Mouse (Mus musculus): ENCODE data around the gene Usp3.

DNA sequence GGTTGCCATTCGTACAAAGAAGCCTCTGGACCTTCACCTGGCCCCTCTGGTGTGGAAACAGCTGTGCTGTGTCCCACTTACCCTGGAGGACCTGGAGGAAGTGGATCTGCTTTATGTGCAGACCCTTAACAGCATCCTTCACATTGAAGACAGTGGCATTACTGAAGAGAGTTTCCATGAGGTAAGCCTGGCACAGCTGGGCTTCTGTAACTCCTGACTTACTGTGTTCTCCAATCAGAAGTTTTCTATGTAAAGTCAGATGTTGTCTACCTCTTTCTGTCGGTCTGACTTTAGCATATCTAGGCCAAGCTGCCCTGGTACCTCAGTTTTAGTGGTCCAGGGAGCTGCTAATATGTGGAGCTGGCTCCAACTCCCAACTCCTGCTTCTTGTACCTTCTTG, 91.7 kb downstream of the Usp3 start:
- TF ChIP-seq POLR2A (IDR thresholded peaks at IDR 0.05; ENCODE audit: control insufficient read depth, low read depth, low read length) (no peak), CTCF (IDR thresholded peaks at IDR 0.05; ENCODE audit: control insufficient read depth, insufficient read depth, insufficient replicate concordance, low read depth, low read length) (no peak)
